Mouse (Mus musculus) right cerebral cortex, adult 2 months (tissue): ENCODE measurements around the gene Gm8011.
"Not testable (repeated sequence)": the region's sequence is repeated elsewhere in the genome, so short reads cannot be mapped to it uniquely, and the experiment has no call there.

ENCODE experiments used
- DNase-seq, 2 experiments: peaks; one replicate each; pipeline ENCODE4 v3.0.0; 2021 to 2022; ENCODE audit warnings: low spot score in 2 of 2

Gm8011 gene

GRCm38 (mm10) chr14:42463581-42463980, at the start of gene Gm8011:
Gm8011 (plus strand) TSS chr14:42463881.
- DNase-seq = not testable (repeated sequence)

GRCm38 (mm10) chr14:42439573-42439972, 24.1 kb upstream of the Gm8011 start, which contains the start of gene Gm8005:
Gm8005 (minus strand) TSS chr14:42439673.
- DNase-seq = not testable (repeated sequence)

GRCm38 (mm10) chr14:42502249-42502648, 38.6 kb downstream of the Gm8011 start, which contains the start of gene Gm8020:
Gm8020 (minus strand) TSS chr14:42502349.
- not testable (repeated sequence) for DNase-seq
